Mouse (Mus musculus) embryo, embryonic 11 days (tissue): Measurements from ENCODE around the gene Olfr805.

ENCODE experiments used
- DNase-seq: peaks from one replicate; pipeline ENCODE4 v3.0.0-alpha.2; 2015

Olfr805 gene

DNA sequence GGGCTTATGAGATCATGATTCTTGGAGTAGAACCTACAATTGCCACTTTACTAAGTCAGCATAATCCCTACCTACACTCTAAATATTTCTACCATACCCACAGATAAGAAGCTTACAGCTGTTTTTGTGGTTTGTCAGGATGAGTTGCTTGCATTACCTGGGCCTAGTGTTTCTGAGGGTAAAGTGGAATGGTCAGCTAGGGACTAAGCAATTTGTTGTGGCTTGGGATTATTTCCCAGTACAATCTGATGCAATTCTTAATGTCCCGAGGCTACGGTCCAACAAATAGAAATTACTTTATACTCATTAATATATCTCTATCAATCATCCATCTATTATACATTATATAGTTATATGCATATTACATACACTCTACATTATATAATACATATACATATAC lies at the start of gene Olfr805:
Olfr805 (minus strand) TSS at position 101 of the 400 bp plus-strand sequence.
- no peak for DNase-seq

DNA sequence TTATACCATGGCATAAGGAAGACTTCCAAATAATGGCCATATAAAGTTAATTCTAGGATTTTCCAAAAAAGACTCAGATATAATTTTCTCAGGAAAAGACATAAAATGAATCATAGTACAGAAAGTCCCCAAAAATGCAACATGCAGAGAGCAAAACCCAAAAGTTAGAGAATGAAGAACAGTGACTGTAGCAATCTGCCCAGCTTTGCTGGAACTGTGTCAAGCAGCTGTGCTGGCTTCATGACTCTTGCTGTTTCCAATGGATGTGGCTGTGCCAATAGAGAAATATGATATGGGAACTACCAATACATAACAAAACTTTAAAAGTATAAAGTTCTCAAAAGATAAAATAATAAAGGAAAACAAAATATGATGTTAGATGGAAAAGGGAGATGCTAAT lies 48.9 kb upstream of the Olfr805 start:
- DNase-seq: no peak

DNA sequence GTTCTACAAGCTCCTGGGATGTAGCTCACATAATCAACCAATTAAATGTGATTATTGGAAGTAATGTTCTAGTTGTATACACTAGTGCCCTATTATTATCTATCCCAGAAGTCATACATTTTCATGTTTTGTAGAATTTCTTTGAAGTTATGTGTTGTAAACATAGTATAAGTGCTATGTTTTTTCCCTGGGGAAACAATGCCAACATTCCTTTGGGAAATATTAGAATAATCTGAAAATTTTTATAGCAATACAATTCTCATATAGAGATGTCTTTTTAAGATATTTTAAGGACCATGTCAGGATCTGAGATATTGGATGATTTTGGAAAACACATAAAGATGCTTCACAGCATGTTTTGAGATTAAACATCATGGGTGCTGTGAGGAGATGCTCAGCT lies 45.2 kb upstream of the Olfr805 start, which contains the start of gene Olfr809:
Olfr809 (plus strand) TSS at position 301 of the 400 bp plus-strand sequence.
- no peak for DNase-seq

DNA sequence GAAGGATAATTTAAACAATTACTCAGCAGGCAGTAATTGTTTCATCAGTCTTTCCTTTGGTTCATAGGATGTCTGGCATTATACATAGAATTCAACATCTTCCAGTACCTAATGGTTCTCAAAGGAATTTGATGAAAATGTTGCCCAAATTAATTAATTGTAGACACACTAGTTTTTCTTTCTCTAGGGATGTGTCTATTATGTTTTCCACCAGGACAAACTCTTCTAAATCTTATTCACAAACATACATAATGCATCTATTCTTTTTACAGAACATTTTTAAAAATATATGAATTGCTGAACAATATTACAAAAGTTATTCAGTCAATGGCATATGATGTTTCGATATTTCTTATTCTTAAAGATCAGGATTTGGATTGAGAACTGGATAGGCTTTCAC lies 36.0 kb upstream of the Olfr805 start, which contains the start of gene Olfr808:
Olfr808 (plus strand) TSS at position 301 of the 400 bp plus-strand sequence.
- DNase-seq: no peak

DNA sequence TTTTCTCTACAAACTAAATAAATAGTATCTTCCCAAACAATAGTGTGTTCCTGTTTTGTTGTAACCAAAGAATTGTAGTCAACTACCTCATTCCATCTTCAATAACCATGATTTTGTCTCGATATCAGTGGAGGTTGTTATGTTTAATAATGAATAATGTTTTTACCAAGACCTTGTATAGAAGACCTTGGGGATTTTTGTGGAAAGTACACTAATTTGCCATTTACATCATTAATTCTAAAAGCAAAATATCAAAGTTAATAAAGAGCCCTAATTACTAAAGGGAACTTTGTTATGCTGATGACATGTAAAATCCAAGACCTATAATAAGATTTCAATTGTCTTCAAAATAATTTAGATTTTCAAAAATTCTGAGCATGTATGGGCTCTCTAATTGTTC lies 28.5 kb upstream of the Olfr805 start, which contains the start of gene Olfr807:
Olfr807 (minus strand) TSS at position 101 of the 400 bp plus-strand sequence.
- DNase-seq: no peak

DNA sequence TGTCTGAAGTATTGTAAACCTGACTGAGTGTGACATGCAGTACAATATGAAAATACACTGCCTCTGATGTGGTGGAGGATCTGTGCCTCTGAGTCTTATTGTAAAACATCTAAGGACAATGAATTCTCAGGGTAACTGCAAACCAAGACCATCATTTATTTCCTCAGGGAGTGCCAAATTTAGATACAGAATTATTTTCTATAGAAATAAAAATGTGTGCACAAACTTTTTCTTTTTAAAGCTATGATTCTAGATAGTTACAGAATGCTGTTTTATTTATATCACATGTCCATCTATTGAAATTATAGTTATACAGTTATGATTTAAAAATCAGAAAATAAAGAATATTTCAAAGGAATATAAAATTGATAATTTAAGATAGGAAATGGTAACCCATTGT lies 12.6 kb upstream of the Olfr805 start, which contains the start of gene Olfr806:
Olfr806 (minus strand) TSS at position 101 of the 400 bp plus-strand sequence.
- no peak for DNase-seq

DNA sequence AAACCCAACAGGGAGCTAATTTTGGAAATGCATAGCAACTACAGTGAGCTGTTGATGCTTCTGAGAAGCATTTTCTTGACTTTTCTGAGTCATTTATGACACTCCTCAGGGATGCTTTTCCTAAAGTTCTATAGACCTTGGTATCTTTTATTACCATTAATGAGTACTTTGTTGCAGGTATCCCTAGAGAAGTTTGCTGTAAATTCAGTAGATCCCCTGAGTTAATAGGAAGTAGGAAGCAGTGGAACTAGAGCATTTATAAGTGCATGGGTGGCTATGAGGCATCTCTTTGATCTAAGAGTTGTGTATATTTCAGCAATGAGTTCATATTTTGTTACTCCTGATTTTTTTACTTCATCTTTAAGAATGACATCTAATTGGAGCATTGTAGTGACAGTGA lies 26.3 kb downstream of the Olfr805 start, which contains the start of gene Olfr804:
Olfr804 (plus strand) TSS at position 301 of the 400 bp plus-strand sequence.
- no peak for DNase-seq

DNA sequence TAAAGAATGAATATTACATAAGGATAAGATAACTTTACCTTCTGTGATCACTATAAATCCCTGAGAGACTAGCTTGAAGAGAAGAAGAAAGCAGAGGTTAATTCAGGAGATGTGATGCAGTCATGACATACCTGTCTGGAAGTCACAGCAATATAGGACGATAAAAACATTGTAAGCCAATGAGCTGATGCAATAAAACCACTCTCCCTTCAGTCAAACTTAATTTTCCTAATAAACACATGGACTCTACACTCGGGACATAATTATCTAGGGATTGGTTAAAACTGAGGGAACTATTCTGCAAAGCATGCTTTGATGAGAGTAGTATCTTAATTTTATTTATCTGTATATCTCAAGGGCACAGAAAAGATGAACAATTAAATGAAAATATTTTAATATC lies 35.0 kb downstream of the Olfr805 start, which contains the start of gene Olfr803:
Olfr803 (minus strand) TSS at position 101 of the 400 bp plus-strand sequence.
- DNase-seq: no peak

DNA sequence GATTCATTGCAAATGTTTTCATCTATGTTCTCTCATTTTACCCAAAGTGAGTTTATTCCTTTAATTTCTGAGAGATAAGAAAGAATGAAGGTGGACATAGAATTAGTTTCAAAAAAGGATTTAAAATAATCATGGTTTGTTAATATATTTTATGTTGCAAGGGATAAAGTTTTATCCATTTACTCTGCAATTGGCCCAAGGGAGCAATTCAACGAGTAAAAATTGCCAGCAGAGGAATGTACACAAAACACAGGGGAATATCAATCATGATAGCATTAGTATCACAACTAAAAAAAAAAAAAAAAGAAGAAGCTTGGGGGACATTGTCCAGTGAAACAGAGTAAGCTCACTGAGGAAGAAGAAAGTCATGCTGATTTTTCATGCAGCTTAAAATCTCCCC lies 41.1 kb downstream of the Olfr805 start, which contains the start of gene Olfr802:
Olfr802 (minus strand) TSS at position 101 of the 400 bp plus-strand sequence.
- no peak for DNase-seq

DNA sequence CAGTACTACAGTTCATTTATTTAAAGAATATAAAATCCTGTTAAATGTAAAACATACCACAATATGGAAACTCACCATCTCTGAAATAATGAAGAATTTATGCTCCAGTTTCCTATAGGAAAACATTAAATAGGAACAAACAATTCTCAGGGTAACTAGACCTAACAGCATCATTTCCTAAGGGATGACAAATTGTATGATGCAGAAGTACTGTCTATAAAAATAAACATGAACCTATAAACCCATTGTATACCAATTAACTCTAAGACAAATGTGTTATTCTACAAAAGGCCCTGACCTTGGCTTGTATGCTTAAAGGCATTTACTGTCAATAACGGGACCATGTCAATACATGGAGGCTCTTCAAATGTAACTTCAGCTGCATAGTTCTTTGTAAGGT lies 55.4 kb downstream of the Olfr805 start, which contains the start of gene Olfr801:
Olfr801 (minus strand) TSS at position 101 of the 400 bp plus-strand sequence.
- no peak for DNase-seq
